29 mouse cellular contexts compared by ENCODE assay signal in genomic region chrX:16714033-16714432, GRCm38 (mm10).
DNase-seq lines count a peak whose midpoint lies in the region; ATAC-seq and TF ChIP-seq lines count a peak whose summit lies in the region.
"Had no signal": no experiment of that assay in that cellular context is flagged by ENCODE, and none has a peak within 500 bp of the region (broad histone marks: within the 10 kb centered on the region; RNA-seq: fewer than 3 reads in every experiment).

No protein-coding gene starts in this region.

- no peak for ATAC-seq in heart, postnatal 0 days (ENCODE audit: insufficient read depth, low read depth)
- ATAC-seq: forebrain, embryonic 14.5 days; intestine, embryonic 16.5 days had no signal

- peak; percentile 3 for DNase-seq in heart, adult 8-10 months (ENCODE audit: low spot score)
- no peak for DNase-seq in heart, postnatal 25 days (ENCODE audit: low spot score)
- peak; percentile 15 for DNase-seq in heart, postnatal 0 days (ENCODE audit: low spot score)
- DNase-seq in heart, adult 2 months, result no peak
- peak; percentile 36 for DNase-seq in NIH3T3 (ENCODE audit: low read depth)
- peak; percentile 0 for DNase-seq in skeletal muscle tissue, adult 2 months (ENCODE audit: low read depth, low spot score)
- no peak for DNase-seq in hindbrain, embryonic 10.5 days (ENCODE audit: low spot score)
- DNase-seq: adrenal gland, adult 8-10 months; cerebellum, adult 8-10 months; cerebellum, postnatal 25 days; gastrocnemius, postnatal 14 days; heart, postnatal 14 days; kidney, adult 8-10 months; kidney, postnatal 14 days; layer of hippocampus, adult 9-11 months; liver, embryonic 13.5 days; lung, embryonic 14.5 days; lung, postnatal 36 days had no signal

- no peaks in the 10 kb centered on the region for H3K36me3 ChIP-seq in heart, postnatal 0 days (replicated peaks; ENCODE audit: control insufficient read depth, insufficient read depth, low read length)
- H3K36me3 ChIP-seq in heart, adult 2 months (ENCODE audit: control insufficient read depth, insufficient read depth, low read length), result no peaks in the 10 kb centered on the region
- no peaks in the 10 kb centered on the region for H3K36me3 ChIP-seq in hindbrain, embryonic 10.5 days
- H3K36me3 ChIP-seq: embryonic facial prominence, embryonic 10.5 days; embryonic facial prominence, embryonic 15.5 days; hindbrain, embryonic 13.5 days; limb, embryonic 10.5 days; limb, embryonic 15.5 days; liver, embryonic 13.5 days; midbrain, embryonic 12.5 days; neural tube, embryonic 13.5 days; stomach, embryonic 15.5 days had no signal

- no peak overlapping the region for H3K4me2 ChIP-seq in heart, postnatal 0 days (ENCODE audit: low read depth, low read length)
- H3K4me2 ChIP-seq: embryonic facial prominence, embryonic 15.5 days; hindbrain, embryonic 13.5 days; limb, embryonic 15.5 days; liver, embryonic 13.5 days; lung, embryonic 14.5 days; midbrain, embryonic 12.5 days; neural tube, embryonic 13.5 days; stomach, embryonic 15.5 days had no signal

- TF ChIP-seq CTCF in heart, postnatal 0 days (IDR thresholded peaks at IDR 0.05; ENCODE audit: low read depth), result no peak
- no peak for TF ChIP-seq CTCF in heart, adult 2 months (IDR thresholded peaks at IDR 0.05)

- no peak for TF ChIP-seq POLR2A in heart, adult 2 months (IDR thresholded peaks at IDR 0.05; ENCODE audit: insufficient read depth, low read depth, low read length)

- no peaks in the 10 kb centered on the region for H3K27me3 ChIP-seq in heart, postnatal 0 days (ENCODE audit: control insufficient read depth, insufficient read depth, low read length)
- no peaks in the 10 kb centered on the region for H3K27me3 ChIP-seq in heart, adult 2 months (ENCODE audit: control insufficient read depth, insufficient read depth, low read length)
- no peaks in the 10 kb centered on the region for H3K27me3 ChIP-seq in hindbrain, embryonic 10.5 days (ENCODE audit: insufficient read depth, poor library complexity, severe bottlenecking)
- H3K27me3 ChIP-seq: embryonic facial prominence, embryonic 15.5 days; hindbrain, embryonic 13.5 days; limb, embryonic 15.5 days; liver, embryonic 13.5 days; megakaryocyte, embryonic 14.5 days; midbrain, embryonic 12.5 days; neural tube, embryonic 13.5 days; stomach, embryonic 15.5 days had no signal

- H3K4me1 ChIP-seq in heart, postnatal 0 days (ENCODE audit: control insufficient read depth, insufficient read depth), result no peaks in the 10 kb centered on the region
- no peaks in the 10 kb centered on the region for H3K4me1 ChIP-seq in heart, adult 2 months (ENCODE audit: control insufficient read depth, insufficient read depth, low read length)
- H3K4me1 ChIP-seq in hindbrain, embryonic 10.5 days (replicated peaks), result no peaks in the 10 kb centered on the region
- H3K4me1 ChIP-seq: embryonic facial prominence, embryonic 10.5 days; embryonic facial prominence, embryonic 15.5 days; hindbrain, embryonic 13.5 days; limb, embryonic 10.5 days; limb, embryonic 15.5 days; liver, embryonic 13.5 days; megakaryocyte, embryonic 14.5 days; midbrain, embryonic 12.5 days; neural tube, embryonic 13.5 days; stomach, embryonic 15.5 days had no signal

- no peak overlapping the region for H3K4me3 ChIP-seq in heart, postnatal 0 days (ENCODE audit: low read depth, low read length)
- H3K4me3 ChIP-seq in heart, adult 2 months, result no peak overlapping the region
- no peak overlapping the region for H3K4me3 ChIP-seq in hindbrain, embryonic 10.5 days
- H3K4me3 ChIP-seq: embryonic facial prominence, embryonic 10.5 days; embryonic facial prominence, embryonic 15.5 days; hindbrain, embryonic 13.5 days; limb, embryonic 10.5 days; limb, embryonic 15.5 days; liver, embryonic 13.5 days; megakaryocyte, embryonic 14.5 days; midbrain, embryonic 12.5 days; neural tube, embryonic 13.5 days; stomach, embryonic 15.5 days had no signal

- WGBS in heart, postnatal 0 days, result 19% methylated on average over 1 of the region's 1 CpGs
- WGBS in heart, adult 2 months, result 33% methylated on average over 1 of the region's 1 CpGs
- 87% methylated on average over 1 of the region's 1 CpGs for WGBS in hindbrain, embryonic 10.5 days

- no peak overlapping the region for H3K9ac ChIP-seq in heart, postnatal 0 days (replicated peaks; ENCODE audit: low read depth, low read length)
- H3K9ac ChIP-seq in heart, adult 2 months (ENCODE audit: low read depth, low read length), result no peak overlapping the region
- H3K9ac ChIP-seq: embryonic facial prominence, embryonic 15.5 days; hindbrain, embryonic 13.5 days; limb, embryonic 15.5 days; liver, embryonic 13.5 days; lung, embryonic 14.5 days; midbrain, embryonic 12.5 days; neural tube, embryonic 13.5 days; stomach, embryonic 15.5 days had no signal

- intact Hi-C loops in heart, postnatal 25 days (cut with DNase I), result no loop called here
- intact Hi-C loops in heart, adult 2 months (cut with DNase I), result no loop called here

- H3K27ac ChIP-seq in heart, postnatal 0 days (ENCODE audit: low read depth), result 0 out of 2 replicates have a peak overlapping the region, but pooled peaks have one; percentile 15
- H3K27ac ChIP-seq in heart, adult 2 months, result no peak overlapping the region
- no peak overlapping the region for H3K27ac ChIP-seq in hindbrain, embryonic 10.5 days
- H3K27ac ChIP-seq: embryonic facial prominence, embryonic 10.5 days; embryonic facial prominence, embryonic 15.5 days; hindbrain, embryonic 13.5 days; limb, embryonic 10.5 days; limb, embryonic 15.5 days; liver, embryonic 13.5 days; midbrain, embryonic 12.5 days; neural tube, embryonic 13.5 days; stomach, embryonic 15.5 days had no signal

- H3K79me2 ChIP-seq in heart, adult 2 months (replicated peaks; ENCODE audit: control insufficient read depth, insufficient read depth, low read length), result no peaks in the 10 kb centered on the region

- no peaks in the 10 kb centered on the region for H3K9me3 ChIP-seq in heart, postnatal 0 days (replicated peaks; ENCODE audit: control insufficient read depth, low read length)
- H3K9me3 ChIP-seq in hindbrain, embryonic 10.5 days, result no peaks in the 10 kb centered on the region
- H3K9me3 ChIP-seq: embryonic facial prominence, embryonic 10.5 days; embryonic facial prominence, embryonic 15.5 days; hindbrain, embryonic 13.5 days; limb, embryonic 10.5 days; limb, embryonic 15.5 days; liver, embryonic 13.5 days; megakaryocyte, embryonic 14.5 days; midbrain, embryonic 12.5 days; neural tube, embryonic 13.5 days; stomach, embryonic 15.5 days had no signal

- no peak for TF ChIP-seq EP300 in heart, postnatal 0 days (IDR thresholded peaks at IDR 0.05; ENCODE audit: low read depth)
- no peak for TF ChIP-seq EP300 in heart, adult 2 months (IDR thresholded peaks at IDR 0.05; ENCODE audit: insufficient read depth, low read depth, low read length)

Comparison
In these comparisons a context has a peak if more than half of its experiments do, and no peak if none do; other contexts are left out.
1. DNase-seq: peak in heart, adult 8-10 months (single experiment), heart, postnatal 0 days (single experiment), NIH3T3 (single experiment) and skeletal muscle tissue, adult 2 months (single experiment); none in heart, postnatal 25 days (single experiment), heart, adult 2 months (0 of 2) and hindbrain, embryonic 10.5 days (single experiment).